Mouse (Mus musculus): ENCODE measurements around the gene Ttll6.

- no peak for TF ChIP-seq CTCF (IDR thresholded peaks at IDR 0.05)
- no peak for TF ChIP-seq EP300 (IDR thresholded peaks at IDR 0.05)
Observed at GRCm38 (mm10) chr11:96124052-96124914, 9.3 kb upstream of the Ttll6 start.
